Mouse (Mus musculus): ENCODE data around the gene Calm4. TPM values are rescaled to one million over a fixed set of nuclear protein-coding genes. Genes with fewer than 3 reads are reported as not detected.
"Not testable (repeated sequence)": the region's sequence is repeated elsewhere in the genome, so short reads cannot be mapped to it uniquely, and the experiment has no call there.

Calm4 gene
- polyA plus RNA-seq, 1 experiment from 2014 or later = not detected

DNA sequence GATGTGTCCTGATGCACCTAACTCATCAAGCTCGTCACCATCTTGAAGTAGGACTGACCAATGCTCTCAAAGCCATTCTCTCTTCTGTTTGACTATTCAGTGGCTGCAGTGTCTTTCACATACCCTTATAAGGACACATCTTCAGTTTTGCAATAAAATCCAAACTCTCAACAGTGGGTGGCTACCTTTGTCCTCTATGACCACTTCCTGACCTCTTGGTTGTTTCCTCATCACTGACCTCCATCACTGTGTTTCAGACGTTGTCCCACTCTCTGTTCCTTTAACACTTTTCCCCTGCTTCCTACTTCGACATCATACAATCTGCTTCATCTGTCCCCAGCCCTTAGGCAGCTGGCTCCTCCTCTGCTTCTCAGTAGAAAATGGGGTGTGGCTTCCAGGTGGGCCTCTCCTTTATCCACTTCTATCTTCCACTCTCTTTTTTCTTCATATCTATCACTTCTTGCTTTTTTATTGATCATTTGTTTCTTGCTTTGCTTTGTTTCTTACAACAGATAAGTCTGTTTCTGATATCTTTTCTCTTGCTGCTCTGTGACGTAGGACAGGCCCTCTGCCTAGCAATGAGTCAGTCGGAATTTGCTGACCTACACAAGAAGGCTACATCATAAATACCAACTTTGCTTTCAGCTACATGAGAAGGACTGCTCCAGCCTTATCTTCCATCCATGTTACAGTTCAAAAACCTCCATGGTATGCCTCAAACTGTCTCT, 19.4 kb upstream of the Calm4 start:
- no peak for ATAC-seq
- WGBS = 76% methylated on average over 5 of the region's 5 CpGs
- no peaks in the 10 kb centered on the region for H3K4me1 ChIP-seq (replicated peaks; ENCODE audit: control insufficient read depth, insufficient read depth, low read length)
- H3K27ac ChIP-seq (ENCODE audit: low read length) = no peak overlapping the region
- H3K4me2 ChIP-seq (ENCODE audit: low read length) = no peak overlapping the region
- H3K9ac ChIP-seq (replicated peaks; ENCODE audit: low read depth, low read length) = no peak overlapping the region
- H3K27me3 ChIP-seq (replicated peaks; ENCODE audit: control insufficient read depth, insufficient read depth, low read length) = no peaks in the 10 kb centered on the region
- no peak overlapping the region for H3K4me3 ChIP-seq (replicated peaks; ENCODE audit: low read length)
- H3K36me3 ChIP-seq (ENCODE audit: control insufficient read depth, insufficient read depth) = no peaks in the 10 kb centered on the region
- no peaks in the 10 kb centered on the region for H3K9me3 ChIP-seq (ENCODE audit: control insufficient read depth, low read length)

GRCm38 (mm10) chr13:3818740-3819076, 18.8 kb upstream of the Calm4 start:
- WGBS = 85% methylated on average over 2 of the region's 2 CpGs
- H3K4me1 ChIP-seq (replicated peaks; ENCODE audit: control insufficient read depth, insufficient read depth, low read length) = no peaks in the 10 kb centered on the region

GRCm38 (mm10) chr13:3822105-3822504, 15.5 kb upstream of the Calm4 start:
- 57% methylated on average over 4 of the region's 4 CpGs for WGBS

More at GRCm38 (mm10) chr13:3818740-3819076, 18.8 kb upstream of the Calm4 start:
- Histone ChIP-seq H3K27ac (ENCODE audit: low read length) (no peak overlapping the region), H3K9ac (replicated peaks; ENCODE audit: low read depth, low read length) (no peak overlapping the region), H3K4me2 (ENCODE audit: low read length) (no peak overlapping the region), H3K36me3 (ENCODE audit: control insufficient read depth, insufficient read depth) (no peaks in the 10 kb centered on the region), H3K27me3 (replicated peaks; ENCODE audit: control insufficient read depth, insufficient read depth, low read length) (no peaks in the 10 kb centered on the region), H3K9me3 (ENCODE audit: control insufficient read depth, low read length) (no peaks in the 10 kb centered on the region), H3K4me3 (replicated peaks; ENCODE audit: low read length) (no peak overlapping the region)
- ATAC-seq = no peak

DNA sequence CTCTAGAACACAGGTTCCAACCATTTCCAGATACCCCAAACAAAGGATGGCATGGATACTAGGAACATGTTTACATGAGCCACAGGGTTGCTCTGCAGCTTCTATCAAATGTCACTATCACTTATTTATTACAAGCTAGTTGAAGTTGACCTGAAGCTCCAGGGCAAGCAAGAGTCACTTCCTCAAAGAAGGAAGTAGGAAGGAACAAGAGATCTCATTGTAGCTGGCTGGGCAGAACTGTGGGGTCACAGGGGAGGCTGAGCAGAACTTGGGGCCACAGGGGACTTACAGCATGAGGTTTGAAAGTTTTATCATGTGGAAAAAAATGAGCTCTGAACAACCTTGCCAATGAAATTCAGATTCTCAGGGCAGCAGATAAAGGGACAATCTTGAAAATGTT, 11.8 kb upstream of the Calm4 start:
- ATAC-seq = no peak
- Histone ChIP-seq H3K27ac (ENCODE audit: low read length) (no peak overlapping the region), H3K36me3 (ENCODE audit: control insufficient read depth, insufficient read depth) (no peaks in the 10 kb centered on the region), H3K9me3 (ENCODE audit: control insufficient read depth, low read length) (no peaks in the 10 kb centered on the region), H3K4me2 (ENCODE audit: low read length) (no peak overlapping the region), H3K4me3 (replicated peaks; ENCODE audit: low read length) (no peak overlapping the region), H3K27me3 (replicated peaks; ENCODE audit: control insufficient read depth, insufficient read depth, low read length) (no peaks in the 10 kb centered on the region), H3K4me1 (replicated peaks; ENCODE audit: control insufficient read depth, insufficient read depth, low read length) (no peaks in the 10 kb centered on the region), H3K9ac (replicated peaks; ENCODE audit: low read depth, low read length) (no peak overlapping the region)

More at GRCm38 (mm10) chr13:3822105-3822504, 15.5 kb upstream of the Calm4 start:
- no peak for ATAC-seq
- Histone ChIP-seq H3K9me3 (ENCODE audit: control insufficient read depth, low read length) (no peaks in the 10 kb centered on the region), H3K36me3 (ENCODE audit: control insufficient read depth, insufficient read depth) (no peaks in the 10 kb centered on the region), H3K27ac (ENCODE audit: low read length) (no peak overlapping the region), H3K4me1 (replicated peaks; ENCODE audit: control insufficient read depth, insufficient read depth, low read length) (no peaks in the 10 kb centered on the region), H3K27me3 (replicated peaks; ENCODE audit: control insufficient read depth, insufficient read depth, low read length) (no peaks in the 10 kb centered on the region), H3K9ac (replicated peaks; ENCODE audit: low read depth, low read length) (no peak overlapping the region), H3K4me2 (ENCODE audit: low read length) (no peak overlapping the region), H3K4me3 (replicated peaks; ENCODE audit: low read length) (no peak overlapping the region)

GRCm38 (mm10) chr13:3831546-3831945, 6.0 kb upstream of the Calm4 start:
- WGBS = 86% methylated on average over 5 of the region's 5 CpGs
- no peak for ATAC-seq

GRCm38 (mm10) chr13:3831994-3832393, 5.6 kb upstream of the Calm4 start:
- Histone ChIP-seq H3K27ac (ENCODE audit: low read length) (no peak overlapping the region), H3K27me3 (replicated peaks; ENCODE audit: control insufficient read depth, insufficient read depth, low read length) (no peaks in the 10 kb centered on the region), H3K9ac (replicated peaks; ENCODE audit: low read depth, low read length) (no peak overlapping the region), H3K4me2 (ENCODE audit: low read length) (no peak overlapping the region), H3K36me3 (ENCODE audit: control insufficient read depth, insufficient read depth) (no peaks in the 10 kb centered on the region), H3K4me3 (replicated peaks; ENCODE audit: low read length) (no peak overlapping the region), H3K4me1 (replicated peaks; ENCODE audit: control insufficient read depth, insufficient read depth, low read length) (no peaks in the 10 kb centered on the region), H3K9me3 (ENCODE audit: control insufficient read depth, low read length) (no peaks in the 10 kb centered on the region)
- 50% methylated on average over 1 of the region's 1 CpGs for WGBS
- no peak for ATAC-seq

More at GRCm38 (mm10) chr13:3831546-3831945, 6.0 kb upstream of the Calm4 start:
- no peak overlapping the region for H3K4me2 ChIP-seq (ENCODE audit: low read length)
- H3K9me3 ChIP-seq (ENCODE audit: control insufficient read depth, low read length) = no peaks in the 10 kb centered on the region
- H3K9ac ChIP-seq (replicated peaks; ENCODE audit: low read depth, low read length) = no peak overlapping the region
- H3K27me3 ChIP-seq (replicated peaks; ENCODE audit: control insufficient read depth, insufficient read depth, low read length) = no peaks in the 10 kb centered on the region
- no peaks in the 10 kb centered on the region for H3K4me1 ChIP-seq (replicated peaks; ENCODE audit: control insufficient read depth, insufficient read depth, low read length)
- no peak overlapping the region for H3K27ac ChIP-seq (ENCODE audit: low read length)
- no peak overlapping the region for H3K4me3 ChIP-seq (replicated peaks; ENCODE audit: low read length)
- H3K36me3 ChIP-seq (ENCODE audit: control insufficient read depth, insufficient read depth) = no peaks in the 10 kb centered on the region

GRCm38 (mm10) chr13:3832450-3832849, 5.1 kb upstream of the Calm4 start:
- H3K36me3 ChIP-seq (ENCODE audit: control insufficient read depth, insufficient read depth) = no peaks in the 10 kb centered on the region
- WGBS = 76% methylated on average over 2 of the region's 2 CpGs
- H3K9me3 ChIP-seq (ENCODE audit: control insufficient read depth, low read length) = no peaks in the 10 kb centered on the region
- no peak overlapping the region for H3K4me3 ChIP-seq (replicated peaks; ENCODE audit: low read length)
- H3K4me2 ChIP-seq (ENCODE audit: low read length) = no peak overlapping the region
- H3K27ac ChIP-seq (ENCODE audit: low read length) = no peak overlapping the region
- H3K9ac ChIP-seq (replicated peaks; ENCODE audit: low read depth, low read length) = no peak overlapping the region
- no peaks in the 10 kb centered on the region for H3K27me3 ChIP-seq (replicated peaks; ENCODE audit: control insufficient read depth, insufficient read depth, low read length)
- H3K4me1 ChIP-seq (replicated peaks; ENCODE audit: control insufficient read depth, insufficient read depth, low read length) = no peaks in the 10 kb centered on the region
- ATAC-seq = no peak

- not testable (repeated sequence) for H3K4me3 ChIP-seq (replicated peaks; ENCODE audit: low read length); H3K4me1 ChIP-seq (replicated peaks; ENCODE audit: control insufficient read depth, insufficient read depth, low read length); H3K4me2 ChIP-seq (ENCODE audit: low read length); H3K9me3 ChIP-seq (ENCODE audit: control insufficient read depth, low read length); H3K9ac ChIP-seq (replicated peaks; ENCODE audit: low read depth, low read length); H3K36me3 ChIP-seq (ENCODE audit: control insufficient read depth, insufficient read depth); H3K27ac ChIP-seq (ENCODE audit: low read length); H3K27me3 ChIP-seq (replicated peaks; ENCODE audit: control insufficient read depth, insufficient read depth, low read length); ATAC-seq
Observed at GRCm38 (mm10) chr13:3833644-3834043, 3.9 kb upstream of the Calm4 start.

- H3K9ac ChIP-seq (replicated peaks; ENCODE audit: low read depth, low read length); H3K4me3 ChIP-seq (replicated peaks; ENCODE audit: low read length); H3K27ac ChIP-seq (ENCODE audit: low read length); ATAC-seq; H3K27me3 ChIP-seq (replicated peaks; ENCODE audit: control insufficient read depth, insufficient read depth, low read length); H3K36me3 ChIP-seq (ENCODE audit: control insufficient read depth, insufficient read depth); H3K4me1 ChIP-seq (replicated peaks; ENCODE audit: control insufficient read depth, insufficient read depth, low read length); H3K4me2 ChIP-seq (ENCODE audit: low read length); H3K9me3 ChIP-seq (ENCODE audit: control insufficient read depth, low read length): not testable (repeated sequence)
Observed at GRCm38 (mm10) chr13:3840662-3841061, 3.1 kb downstream of the Calm4 start.

GRCm38 (mm10) chr13:3850330-3850729, 12.8 kb downstream of the Calm4 start:
- no peak overlapping the region for H3K4me2 ChIP-seq (ENCODE audit: low read length)
- no peaks in the 10 kb centered on the region for H3K9me3 ChIP-seq (ENCODE audit: control insufficient read depth, low read length)
- ATAC-seq = no peak
- H3K27ac ChIP-seq (ENCODE audit: low read length) = no peak overlapping the region
- no peaks in the 10 kb centered on the region for H3K4me1 ChIP-seq (replicated peaks; ENCODE audit: control insufficient read depth, insufficient read depth, low read length)
- H3K4me3 ChIP-seq (replicated peaks; ENCODE audit: low read length) = no peak overlapping the region
- H3K27me3 ChIP-seq (replicated peaks; ENCODE audit: control insufficient read depth, insufficient read depth, low read length) = no peaks in the 10 kb centered on the region
- H3K36me3 ChIP-seq (ENCODE audit: control insufficient read depth, insufficient read depth) = no peaks in the 10 kb centered on the region
- WGBS = 80% methylated on average over 1 of the region's 1 CpGs
- no peak overlapping the region for H3K9ac ChIP-seq (replicated peaks; ENCODE audit: low read depth, low read length)

Measured in forebrain, embryonic 16.5 days (tissue).